Mouse (Mus musculus) megakaryocyte, adult 5-6 weeks (primary cell): ENCODE data around the gene Fam57a. TPM values are rescaled to one million over a fixed set of nuclear protein-coding genes. Genes with fewer than 3 reads are reported as not detected.

Source experiments
- ATAC-seq: 2 replicates; pipeline ENCODE4 v1.8.0; 2016; ENCODE audit warnings: mild to moderate bottlenecking, inconsistent platforms; ENCODE audit not compliant: poor library complexity, severe bottlenecking
- total RNA-seq, 2 experiments: library from RNA; stranded (forward) in 1 of 2; stranded (reverse) in 1 of 2; fragments of 153-499, 151-499 nt in 1 of 2; fragments of 221-1000, 200-1000 nt in 1 of 2; gene quantifications; 2 replicates each; pipeline versions ENCODE4 v1.2.3 to v1.2.4; 2015 to 2017

Fam57a gene
- total RNA-seq, 2 experiments from 2014 or later, result 1.9 to 2.1 TPM

DNA sequence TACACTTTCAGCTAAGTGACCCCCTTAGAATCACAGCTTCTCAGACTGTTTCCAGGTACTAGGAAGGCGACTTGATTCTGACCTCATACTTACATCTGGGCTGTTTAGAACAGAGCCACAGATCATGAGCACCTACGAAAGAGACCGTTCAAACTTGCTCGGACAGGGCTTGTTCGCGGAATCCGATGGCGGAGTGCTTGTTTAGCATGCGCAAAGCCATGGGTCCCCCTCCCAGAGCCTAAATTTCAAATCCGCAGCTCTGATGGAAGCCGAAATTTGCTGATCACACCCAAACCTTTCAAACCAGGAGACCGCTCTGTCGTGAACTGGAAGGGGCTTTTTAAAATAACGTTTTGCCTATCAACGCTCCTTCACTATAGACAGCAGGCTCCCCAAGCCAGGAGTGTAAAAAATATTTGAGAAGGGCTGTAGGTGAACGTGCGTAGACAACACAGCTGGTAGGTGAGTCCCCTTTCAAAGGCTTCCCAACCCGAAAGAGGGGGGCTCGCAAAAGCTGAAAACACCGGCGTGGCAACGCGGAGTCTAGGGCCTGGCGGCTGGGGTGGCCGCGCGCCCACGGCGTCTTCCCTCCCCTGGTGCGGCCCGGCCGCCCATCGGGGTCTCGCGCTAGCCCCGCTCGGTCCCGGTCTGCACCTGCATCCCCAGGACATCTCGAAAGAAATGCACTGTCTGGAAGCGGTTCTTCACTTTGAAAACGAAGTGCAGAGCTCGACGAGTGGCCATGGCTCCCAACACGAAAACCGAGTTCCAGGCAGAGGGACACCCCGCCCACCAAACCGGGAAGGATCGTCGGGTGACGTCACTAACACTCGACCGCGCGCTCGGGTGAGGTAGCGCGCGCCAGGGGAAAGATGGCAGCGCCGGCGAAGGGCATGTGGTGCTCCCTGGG is 63.7 kb downstream of the Fam57a start, which contains the start of the genes Mrm3 and Glod4:
Gene Mrm3, plus strand, starts transcription at position 815 of the 910 bp plus-strand sequence.
Gene Glod4, minus strand, starts transcription at position 825 of the 910 bp plus-strand sequence.
- peak; percentile 100 for ATAC-seq

- no peak for ATAC-seq
These were observed 64.5 kb downstream of the Fam57a start for GRCm38 (mm10) chr11:76243811-76244546.

GRCm38 (mm10) chr11:76246439-76246838 is 67.0 kb downstream of the Fam57a start:
- no peak for ATAC-seq

DNA sequence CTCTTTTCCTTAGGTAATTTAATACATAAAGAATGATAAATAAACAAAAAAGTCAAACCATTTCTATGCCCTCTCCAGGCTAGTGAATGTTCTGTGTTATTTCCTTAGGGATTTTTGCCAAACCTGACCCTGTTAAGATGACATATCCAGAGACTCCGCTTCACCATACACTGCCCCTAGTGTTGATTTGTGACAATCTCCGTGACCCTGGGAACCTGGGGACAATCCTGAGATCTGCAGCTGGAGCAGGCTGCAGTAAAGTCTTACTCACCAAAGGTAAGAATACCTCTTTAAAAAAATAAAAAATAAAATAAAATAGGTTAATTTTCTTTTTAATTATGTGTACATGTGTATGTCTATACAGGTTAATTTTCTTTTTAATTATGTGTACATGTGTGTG is 67.8 kb downstream of the Fam57a start:
- ATAC-seq, result no peak

DNA sequence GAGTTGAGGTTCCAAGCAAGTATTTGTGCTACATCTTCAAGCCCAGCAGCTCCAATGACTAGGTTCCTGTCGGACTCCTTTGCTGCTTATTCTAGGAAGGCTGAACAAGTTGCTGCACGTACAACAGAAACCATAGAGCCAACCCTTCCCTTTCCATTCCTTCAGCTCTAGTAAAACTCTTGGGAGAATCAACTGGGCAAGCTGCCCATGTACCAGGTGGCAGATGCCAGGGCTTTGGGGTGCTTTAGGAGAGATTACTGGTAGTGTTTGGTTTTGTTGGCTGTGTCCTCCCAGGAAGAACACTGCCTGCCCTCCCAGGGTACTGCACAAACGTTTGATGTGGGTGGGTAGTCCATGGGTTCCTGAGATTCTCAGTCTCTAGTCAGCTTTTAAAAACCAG is 72.6 kb downstream of the Fam57a start:
- no peak for ATAC-seq

DNA sequence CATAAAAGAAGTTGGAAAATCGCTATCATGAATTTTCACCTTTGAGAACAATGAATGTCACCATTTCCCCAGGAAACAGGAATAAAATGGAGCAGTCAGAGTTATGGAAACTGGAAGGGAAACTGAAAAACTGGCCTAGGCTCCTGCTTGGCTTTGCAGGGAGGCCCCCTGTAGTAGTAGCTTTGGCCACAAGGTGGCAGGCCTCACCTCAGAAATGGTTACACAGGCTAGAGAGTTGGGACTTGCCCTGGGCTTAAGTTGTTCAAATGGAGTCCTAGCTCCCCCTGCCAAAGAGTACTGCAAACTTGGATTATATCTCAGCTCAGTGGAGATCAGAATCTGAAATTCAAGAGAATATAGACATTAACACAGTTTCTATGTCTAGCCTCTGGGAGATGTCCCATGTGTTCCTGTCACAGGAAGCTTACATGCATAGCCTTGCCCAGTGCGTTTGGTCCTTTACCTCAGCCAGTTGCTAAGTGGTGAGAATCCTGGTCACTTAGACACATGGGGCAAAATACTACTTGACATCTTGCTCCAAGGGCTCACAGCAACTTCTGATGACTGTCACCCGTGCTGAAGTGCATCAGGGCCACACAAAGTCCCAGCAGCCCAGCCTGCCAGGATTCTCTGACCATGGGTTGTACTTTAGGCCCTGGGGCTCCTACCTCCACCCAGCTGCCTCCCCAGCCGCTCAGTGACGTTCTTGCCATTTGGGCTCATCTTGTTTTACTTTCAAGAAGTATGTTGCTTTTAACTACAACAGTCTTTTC is 73.9 kb downstream of the Fam57a start:
- ATAC-seq, result peak; percentile 98

GRCm38 (mm10) chr11:76253918-76254264 is 74.4 kb downstream of the Fam57a start:
- no peak for ATAC-seq

- ATAC-seq, result no peak
These were observed 76.0 kb downstream of the Fam57a start for GRCm38 (mm10) chr11:76255431-76256001.

DNA sequence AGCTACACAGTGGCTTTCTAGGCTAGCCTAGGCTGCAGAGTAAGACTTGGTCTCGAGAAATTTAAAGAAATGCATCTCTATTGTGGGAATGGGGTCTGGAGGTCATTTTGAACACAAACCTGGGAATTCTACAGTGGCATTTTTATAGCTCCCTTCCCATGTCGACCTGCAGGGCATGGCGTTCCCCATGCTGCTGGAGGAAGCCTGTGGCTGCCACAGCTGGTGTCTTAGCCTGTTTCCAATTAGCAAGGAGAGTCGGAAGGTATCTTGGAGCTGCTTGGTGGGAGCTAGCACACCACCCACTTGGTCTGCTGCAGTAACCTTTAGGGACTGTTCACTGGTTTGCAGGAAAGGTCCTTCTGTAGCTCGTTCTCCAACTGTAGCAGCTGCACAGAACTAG is 76.7 kb downstream of the Fam57a start:
- no peak for ATAC-seq

- ATAC-seq, result no peak
These were observed 77.9 kb downstream of the Fam57a start for GRCm38 (mm10) chr11:76257386-76257785.

DNA sequence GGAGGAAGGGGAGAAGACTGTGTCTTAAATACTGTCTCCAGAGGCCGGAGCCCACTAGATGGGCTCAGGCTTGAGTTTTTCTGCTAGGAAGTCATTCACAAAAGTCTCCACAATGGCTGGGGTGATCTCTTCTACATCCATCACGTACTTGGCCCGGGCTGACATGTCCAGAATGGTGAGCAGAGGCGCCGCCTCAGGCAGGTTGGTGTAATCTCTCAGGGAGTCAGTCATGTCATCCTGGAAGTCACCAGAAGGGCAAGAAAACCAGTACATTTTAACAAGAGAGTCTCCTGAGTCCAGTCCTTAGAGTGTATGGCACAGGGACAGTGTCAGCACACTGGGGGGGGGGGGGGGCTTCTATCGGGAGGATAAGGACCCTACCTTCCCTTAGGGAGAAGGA is 79.0 kb downstream of the Fam57a start:
- no peak for ATAC-seq

- ATAC-seq, result no peak
These were observed 81.0 kb downstream of the Fam57a start for GRCm38 (mm10) chr11:76260208-76261050.

DNA sequence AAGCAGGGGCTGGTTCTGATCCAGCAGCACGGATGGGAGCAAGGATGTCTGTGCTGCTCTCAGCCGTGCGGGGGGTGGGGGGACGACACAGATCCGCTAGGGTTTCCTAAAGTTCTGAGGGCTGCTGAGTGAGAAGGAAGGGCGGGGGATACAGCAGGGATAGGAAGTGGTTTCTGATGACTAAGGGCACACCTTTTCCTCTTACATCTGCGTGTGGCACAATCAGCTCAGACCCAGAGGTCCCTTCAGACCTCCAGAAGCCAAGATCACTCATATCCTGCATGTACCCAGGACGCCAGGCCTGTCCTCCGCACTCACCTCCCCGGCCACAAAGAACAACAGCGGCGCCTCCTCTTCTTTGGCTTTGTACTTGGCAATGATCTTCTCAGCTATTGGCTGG is 81.8 kb downstream of the Fam57a start:
- ATAC-seq, result peak; percentile 98

DNA sequence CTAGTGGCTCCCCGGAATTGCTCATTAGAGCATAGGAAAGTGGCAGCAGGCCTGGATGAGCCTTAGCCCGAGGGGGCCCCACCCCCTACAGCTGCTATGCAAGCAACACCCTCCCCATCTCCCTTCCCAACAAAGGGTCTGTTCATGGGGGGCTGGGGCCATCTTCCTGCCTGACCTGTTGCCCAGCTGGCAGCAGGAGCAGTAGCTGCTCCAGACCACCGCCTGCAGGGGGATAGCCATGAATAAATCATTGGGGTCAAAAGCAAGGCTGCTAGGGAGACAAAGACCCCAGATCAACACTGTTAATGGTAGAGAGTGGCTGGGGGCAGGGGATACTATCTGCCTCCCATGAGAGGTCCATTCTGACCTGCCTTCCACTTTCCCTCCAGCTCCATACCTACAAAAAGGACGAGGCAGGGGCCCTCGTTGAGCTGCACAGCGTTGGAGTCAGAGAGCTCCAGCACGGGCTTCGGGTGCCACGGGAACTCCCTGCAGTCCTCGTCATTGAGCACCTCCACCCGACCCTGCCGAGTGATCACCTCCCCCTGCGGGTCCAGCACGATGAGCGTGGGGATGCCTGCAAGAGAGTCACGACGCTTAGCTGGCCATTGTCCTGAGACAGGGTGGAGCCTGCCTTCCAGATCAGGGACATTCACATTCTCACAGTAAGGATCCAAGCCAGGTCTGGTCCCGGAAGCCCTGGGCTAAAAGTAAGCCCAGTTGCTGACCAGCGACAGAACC is 83.3 kb downstream of the Fam57a start:
- ATAC-seq, result no peak

Other genes with a start within 250 kb of the Fam57a start
- 0.49 and 0.84 TPM in 2 replicates for gene Rph3al, start 241.2 kb upstream of the Fam57a start, total RNA-seq (2015)
- 1.3 TPM in 1 of 2 replicates, not detected in the other for gene Rph3al, start 241.2 kb upstream of the Fam57a start, total RNA-seq (2017)
- not detected in 2 replicates for gene 1700016K19Rik, start 179.8 kb upstream of the Fam57a start, total RNA-seq (2015)
- not detected in 2 replicates for gene 1700016K19Rik, start 179.8 kb upstream of the Fam57a start, total RNA-seq (2017)
- gene Rflnb, start 151.9 kb upstream of the Fam57a start, total RNA-seq (2015), result 34.6 and 37.5 TPM in 2 replicates
- 45.7 and 54.6 TPM in 2 replicates for gene Rflnb, start 151.9 kb upstream of the Fam57a start, total RNA-seq (2017)
- gene Vps53, start within 50 bp of the Fam57a start, total RNA-seq (2015), result 22.2 and 30.5 TPM in 2 replicates
- gene Vps53, start within 50 bp of the Fam57a start, total RNA-seq (2017), result 31.5 and 32.8 TPM in 2 replicates
- not detected in 2 replicates for gene Dbil5, start 37.9 kb downstream of the Fam57a start, total RNA-seq (2015)
- gene Dbil5, start 37.9 kb downstream of the Fam57a start, total RNA-seq (2017), result not detected in 2 replicates
- 2.1 and 6.1 TPM in 2 replicates for gene Gemin4, start 38.0 kb downstream of the Fam57a start, total RNA-seq (2015)
- 2.9 and 6.0 TPM in 2 replicates for gene Gemin4, start 38.0 kb downstream of the Fam57a start, total RNA-seq (2017)
- gene Mrm3, start 64.0 kb downstream of the Fam57a start, total RNA-seq (2015), result 4.5 and 5.9 TPM in 2 replicates
- gene Mrm3, start 64.0 kb downstream of the Fam57a start, total RNA-seq (2017), result 7.5 and 8.6 TPM in 2 replicates
- gene Glod4, start 64.1 kb downstream of the Fam57a start, total RNA-seq (2015), result 41.2 and 63.4 TPM in 2 replicates
- gene Glod4, start 64.1 kb downstream of the Fam57a start, total RNA-seq (2017), result 89.6 and 159 TPM in 2 replicates
- gene Nxn, start 219.5 kb downstream of the Fam57a start, total RNA-seq (2015), result 9.4 and 15.1 TPM in 2 replicates
- 8.7 and 12.3 TPM in 2 replicates for gene Nxn, start 219.5 kb downstream of the Fam57a start, total RNA-seq (2017)
- 10.5 and 11.0 TPM in 2 replicates for gene Timm22, start 227.3 kb downstream of the Fam57a start, total RNA-seq (2015)
- 6.5 and 10.3 TPM in 2 replicates for gene Timm22, start 227.3 kb downstream of the Fam57a start, total RNA-seq (2017)